Mouse (Mus musculus) embryonic facial prominence, embryonic 11.5 days (tissue): ENCODE data around the gene Prss48. TPM values are rescaled to one million over a fixed set of nuclear protein-coding genes. Genes with fewer than 3 reads are reported as not detected.

Experiments used
- ATAC-seq: fragments of 200-750 bp; cut with Nextera tagmentation; replicated peaks from 2 replicates; pipeline ENCODE4 v1.8.0; 2017; ENCODE audit warnings: low read depth; ENCODE audit not compliant: insufficient number of reproducible peaks, low FRiP score, low TSS enrichment
- DNase-seq: peaks from one replicate; pipeline ENCODE4 v3.0.0-alpha.2; 2015; ENCODE audit warnings: low spot score
- H3K27ac ChIP-seq: fragments of 300-500 bp; sonication (generic); replicated peaks from 2 replicates; pipeline ENCODE4 v1.5.1; 2014; ENCODE audit warnings: mild to moderate bottlenecking, low read depth, low read length, control low read depth
- H3K27me3 ChIP-seq: fragments of 300-500 bp; sonication (generic); 2 replicates; pipeline ENCODE4 v1.6.1; 2014; ENCODE audit warnings: mild to moderate bottlenecking, low read length, moderate library complexity, mixed read lengths; ENCODE audit not compliant: control insufficient read depth, insufficient read depth
- H3K36me3 ChIP-seq: fragments of 300-500 bp; sonication (generic); replicated peaks from 2 replicates; pipeline ENCODE4 v1.6.1; 2014; ENCODE audit warnings: low read depth, mild to moderate bottlenecking, low read length, moderate library complexity, mixed read lengths; ENCODE audit not compliant: control insufficient read depth, insufficient read depth
- H3K4me1 ChIP-seq: fragments of 300-500 bp; sonication (generic); 2 replicates; pipeline ENCODE4 v1.6.1; 2014; ENCODE audit warnings: low read length, mixed read lengths; ENCODE audit not compliant: control insufficient read depth, insufficient read depth
- H3K4me2 ChIP-seq: fragments of 300-500 bp; sonication (generic); 2 replicates; pipeline ENCODE4 v1.6.1; 2014; ENCODE audit warnings: low read depth, mild to moderate bottlenecking, control low read depth, low read length, moderate library complexity
- H3K4me3 ChIP-seq: fragments of 300-500 bp; sonication (generic); 2 replicates; pipeline ENCODE4 v1.5.1; 2014; ENCODE audit warnings: low read depth, low read length, control low read depth
- H3K9ac ChIP-seq: fragments of 300-500 bp; sonication (generic); replicated peaks from 2 replicates; pipeline ENCODE4 v1.6.1; 2014; ENCODE audit warnings: mild to moderate bottlenecking, control low read depth, low read length
- H3K9me3 ChIP-seq: fragments of 300-500 bp; sonication (generic); replicated peaks from 2 replicates; pipeline ENCODE4 v1.6.1; 2016; ENCODE audit warnings: mild to moderate bottlenecking, low read length, inconsistent platforms, mixed read lengths; ENCODE audit not compliant: control insufficient read depth
- WGBS: fragments of 180-500 bp; shearing (Covaris S2); extraction: QIAGEN DNeasy Blood & Tissue Kit; methylation state at CpG from one replicate; pipeline ENCODE4 v1.1.7; 2014; 5-methylcytosine and 5-hydroxymethylcytosine counted together
- polyA plus RNA-seq: library from polyadenylated mRNA; unstranded; fragments of >200 nt; fragmentation: Nextera tagmentation; extraction: Ambion mirVana; gene quantifications from 2 replicates; pipeline ENCODE4 v1.2.1, GENCODE M21; 2014

Gene Prss48
- polyA plus RNA-seq, 1 experiment from 2014 or later: not detected

- no peak for ATAC-seq
- H3K4me3 ChIP-seq: no peak overlapping the region
- no peak overlapping the region for H3K9ac ChIP-seq
- H3K4me1 ChIP-seq: no peaks in the 10 kb centered on the region
- no peaks in the 10 kb centered on the region for H3K27me3 ChIP-seq
- H3K9me3 ChIP-seq: no peaks in the 10 kb centered on the region
- no peak for DNase-seq
- H3K36me3 ChIP-seq: no peaks in the 10 kb centered on the region
- H3K4me2 ChIP-seq: no peak overlapping the region
- H3K27ac ChIP-seq: no peak overlapping the region
- 88% methylated on average over 4 of the region's 4 CpGs for WGBS
Measured at GRCm38 (mm10) chr3:86030566-86030965, 28.3 kb upstream of the Prss48 start.

GRCm38 (mm10) chr3:86028658-86029375 lies 26.5 kb upstream of the Prss48 start:
- 89% methylated on average over 15 of the region's 15 CpGs for WGBS
- Histone ChIP-seq H3K9ac (no peak overlapping the region), H3K4me3 (no peak overlapping the region), H3K4me2 (no peak overlapping the region), H3K36me3 (no peaks in the 10 kb centered on the region), H3K27ac (no peak overlapping the region), H3K4me1 (no peaks in the 10 kb centered on the region), H3K27me3 (no peaks in the 10 kb centered on the region), H3K9me3 (no peaks in the 10 kb centered on the region)
- DNase-seq: no peak
- ATAC-seq: no peak

- WGBS: 93% methylated on average over 20 of the region's 20 CpGs
- H3K4me3 ChIP-seq: no peak overlapping the region
- DNase-seq (no peak), ATAC-seq (no peak)
- H3K4me1 ChIP-seq: no peaks in the 10 kb centered on the region
- no peak overlapping the region for H3K9ac ChIP-seq
- H3K27ac ChIP-seq: no peak overlapping the region
- H3K27me3 ChIP-seq: no peaks in the 10 kb centered on the region
- H3K9me3 ChIP-seq: no peaks in the 10 kb centered on the region
- H3K4me2 ChIP-seq: no peak overlapping the region
- no peaks in the 10 kb centered on the region for H3K36me3 ChIP-seq
Measured at GRCm38 (mm10) chr3:86025341-86026137, 23.2 kb upstream of the Prss48 start.

- Histone ChIP-seq H3K9ac (no peak overlapping the region), H3K27ac (no peak overlapping the region), H3K4me3 (no peak overlapping the region), H3K27me3 (no peaks in the 10 kb centered on the region), H3K4me1 (no peaks in the 10 kb centered on the region), H3K4me2 (no peak overlapping the region), H3K36me3 (no peaks in the 10 kb centered on the region), H3K9me3 (no peaks in the 10 kb centered on the region)
- DNase-seq (no peak), ATAC-seq (no peak)
- WGBS: 88% methylated on average over 12 of the region's 12 CpGs
Measured at GRCm38 (mm10) chr3:86024065-86024795, 21.9 kb upstream of the Prss48 start.

DNA sequence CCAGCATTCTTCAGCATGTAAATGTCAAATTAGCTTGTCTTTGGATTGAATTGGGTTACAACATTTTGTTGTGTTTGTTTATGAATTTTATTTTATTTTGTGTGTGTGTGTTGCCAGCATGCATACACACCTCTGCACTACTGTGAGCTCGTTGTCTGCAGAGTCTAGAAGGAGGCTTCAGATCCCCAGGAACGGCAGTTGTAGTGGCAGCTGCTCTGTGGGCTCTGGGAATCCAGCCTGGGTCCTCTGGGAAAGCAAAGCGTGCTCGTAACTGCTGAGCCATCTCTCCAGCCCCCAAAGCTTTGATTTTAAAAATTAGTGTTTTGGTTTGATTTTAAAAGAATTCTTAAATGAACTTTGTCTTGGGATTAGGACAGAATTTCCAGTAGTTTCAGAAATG lies 19.4 kb upstream of the Prss48 start:
- no peak overlapping the region for H3K9ac ChIP-seq
- H3K27ac ChIP-seq: no peak overlapping the region
- ATAC-seq (no peak), DNase-seq (no peak)
- H3K4me2 ChIP-seq: no peak overlapping the region
- H3K4me3 ChIP-seq: no peak overlapping the region
- H3K27me3 ChIP-seq: no peaks in the 10 kb centered on the region
- H3K4me1 ChIP-seq: no peaks in the 10 kb centered on the region
- no peaks in the 10 kb centered on the region for H3K9me3 ChIP-seq
- H3K36me3 ChIP-seq: no peaks in the 10 kb centered on the region
- 83% methylated on average over 4 of the region's 4 CpGs for WGBS

DNA sequence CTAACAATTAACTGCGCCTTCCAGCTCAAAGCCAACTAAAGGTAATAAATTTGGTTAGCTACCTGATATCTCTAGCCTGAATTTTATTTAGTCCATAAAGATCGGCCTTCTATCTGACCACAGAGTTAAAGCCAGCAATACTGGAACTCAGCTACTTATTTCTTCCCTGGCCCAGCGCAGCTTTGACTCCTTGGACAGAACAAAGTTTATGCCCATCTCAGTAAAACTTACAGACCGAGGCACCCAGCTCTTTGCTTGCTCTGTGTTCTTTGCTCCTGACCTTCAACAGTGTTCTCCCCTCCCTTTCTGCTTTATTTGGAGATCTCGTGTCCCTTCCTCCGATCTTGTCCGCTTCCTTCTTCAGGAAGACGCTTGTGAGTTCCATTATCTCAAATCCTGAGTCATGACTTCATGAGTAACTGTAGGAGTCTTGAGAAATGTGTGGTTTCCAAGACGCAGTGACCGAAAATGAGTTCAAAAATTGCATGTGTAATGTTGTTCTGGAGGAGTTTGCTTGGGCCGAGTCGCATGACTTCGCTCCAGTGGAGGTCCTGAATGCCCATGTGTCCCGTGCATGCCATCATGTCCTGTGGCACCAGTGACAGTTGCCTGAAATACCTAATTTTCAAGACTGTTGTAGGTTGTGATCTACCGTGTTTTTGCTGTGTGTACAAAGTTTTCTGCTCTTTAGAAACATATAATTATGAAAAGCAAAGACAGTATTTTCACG lies 18.8 kb upstream of the Prss48 start:
- H3K9ac ChIP-seq: no peak overlapping the region
- no peaks in the 10 kb centered on the region for H3K9me3 ChIP-seq
- H3K4me3 ChIP-seq: no peak overlapping the region
- DNase-seq: no peak
- H3K4me2 ChIP-seq: no peak overlapping the region
- no peak for ATAC-seq
- no peaks in the 10 kb centered on the region for H3K36me3 ChIP-seq
- no peak overlapping the region for H3K27ac ChIP-seq
- H3K4me1 ChIP-seq: no peaks in the 10 kb centered on the region
- WGBS: 92% methylated on average over 16 of the region's 16 CpGs
- H3K27me3 ChIP-seq: no peaks in the 10 kb centered on the region

DNA sequence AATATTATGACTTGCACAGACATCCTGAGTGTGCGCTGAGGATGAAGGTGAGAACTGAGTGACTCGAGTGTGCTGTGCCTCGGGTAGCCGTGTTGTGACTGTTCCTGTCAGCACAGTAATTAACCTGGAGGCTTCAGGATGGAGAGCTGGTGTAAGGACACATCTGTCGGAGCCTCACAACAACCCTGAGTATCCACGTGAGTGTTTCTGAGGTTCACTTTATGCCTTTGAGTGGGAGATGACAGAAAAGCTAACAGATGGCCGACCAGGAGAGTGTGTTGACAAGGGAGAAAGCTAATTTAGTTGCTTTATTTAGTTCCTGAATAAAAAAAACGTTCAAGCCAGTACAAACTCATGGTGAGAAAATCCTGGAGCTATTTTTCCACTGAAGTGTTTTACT lies 15.2 kb upstream of the Prss48 start:
- ATAC-seq: no peak
- H3K4me3 ChIP-seq: no peak overlapping the region
- WGBS: 79% methylated on average over 8 of the region's 8 CpGs

More for the DNA sequence above, 15.2 kb upstream of the Prss48 start:
- Histone ChIP-seq H3K27me3 (no peaks in the 10 kb centered on the region), H3K4me2 (no peak overlapping the region), H3K9me3 (no peaks in the 10 kb centered on the region), H3K4me1 (no peaks in the 10 kb centered on the region), H3K9ac (no peak overlapping the region), H3K27ac (no peak overlapping the region), H3K36me3 (no peaks in the 10 kb centered on the region)
- DNase-seq: no peak
